Mouse (Mus musculus): ENCODE results near the gene Ube2a.
A peak's percentile ranks its signal among the peaks of the same experiment; 100 is the strongest.

The Ube2a gene

GRCm38 (mm10) chrX:36873765-36874164, at the start of gene Ube2a, which contains the start of gene C330007P06Rik:
Ube2a (plus strand) TSS chrX:36873900.
C330007P06Rik (minus strand) TSS chrX:36874111.
- no peak for DNase-seq

GRCm38 (mm10) chrX:36823932-36824711, 49.6 kb upstream of the Ube2a start:
- no peak for DNase-seq

- DNase-seq = no peak
Measured at GRCm38 (mm10) chrX:36825032-36825431, 48.7 kb upstream of the Ube2a start.

GRCm38 (mm10) chrX:36826873-36827272, 46.8 kb upstream of the Ube2a start:
- DNase-seq = no peak

GRCm38 (mm10) chrX:36830271-36830670, 43.4 kb upstream of the Ube2a start:
- DNase-seq = no peak

- no peak for DNase-seq
Measured at GRCm38 (mm10) chrX:36831632-36832031, 42.1 kb upstream of the Ube2a start.

- peak; percentile 73 for DNase-seq
Measured at GRCm38 (mm10) chrX:36833397-36834084, 40.2 kb upstream of the Ube2a start.

- DNase-seq = no peak
Measured at GRCm38 (mm10) chrX:36837069-36837676, 36.5 kb upstream of the Ube2a start.

GRCm38 (mm10) chrX:36839391-36839790, 34.3 kb upstream of the Ube2a start:
- no peak for DNase-seq

- no peak for DNase-seq
Measured at GRCm38 (mm10) chrX:36841698-36842097, 32.0 kb upstream of the Ube2a start.

GRCm38 (mm10) chrX:36843346-36843990, 30.2 kb upstream of the Ube2a start:
- DNase-seq = no peak

GRCm38 (mm10) chrX:36847152-36847551, 26.5 kb upstream of the Ube2a start:
- no peak for DNase-seq

- DNase-seq = no peak
Measured at GRCm38 (mm10) chrX:36852631-36853030, 21.1 kb upstream of the Ube2a start.

GRCm38 (mm10) chrX:36863766-36864608, 9.7 kb upstream of the Ube2a start:
- peak; percentile 78 for DNase-seq

- DNase-seq = no peak
Measured at GRCm38 (mm10) chrX:36864609-36865328, 8.9 kb upstream of the Ube2a start.

- DNase-seq = no peak
Measured at GRCm38 (mm10) chrX:36870372-36870771, 3.3 kb upstream of the Ube2a start.

GRCm38 (mm10) chrX:36874178-36874696, 537 bp downstream of the Ube2a start:
- peak; percentile 91 for DNase-seq

- no peak for DNase-seq
Measured at GRCm38 (mm10) chrX:36874704-36875128, 1.0 kb downstream of the Ube2a start.

- no peak for DNase-seq
Measured at GRCm38 (mm10) chrX:36884719-36885118, 11.0 kb downstream of the Ube2a start.

- peak; percentile 19 for DNase-seq
Measured at GRCm38 (mm10) chrX:36898931-36899330, 25.2 kb downstream of the Ube2a start.

GRCm38 (mm10) chrX:36901655-36902054, 28.0 kb downstream of the Ube2a start:
- no peak for DNase-seq
